Mouse (Mus musculus) macrophage (primary cell): ENCODE results near the gene Nt5c3b. TPM values are rescaled to one million over a fixed set of nuclear protein-coding genes. Genes with fewer than 3 reads are reported as not detected.

Source experiments
- H3K27ac ChIP-seq: fragments of 350-480 bp; formaldehyde crosslinking; 2 replicates; pipeline ENCODE4 v1.9.0; 2021
- H3K36me3 ChIP-seq: fragments of 350-480 bp; formaldehyde crosslinking; 2 replicates; pipeline ENCODE4 v1.9.0; 2021; ENCODE audit errors: inconsistent target
- H3K4me3 ChIP-seq: fragments of 350-480 bp; formaldehyde crosslinking; 2 replicates; pipeline ENCODE4 v1.9.0; 2021; ENCODE audit errors: inconsistent target
- H3K79me2 ChIP-seq: fragments of 350-480 bp; formaldehyde crosslinking; 2 replicates; pipeline ENCODE4 v1.9.0; 2021; ENCODE audit errors: inconsistent target
- WGBS: methylation state at CpG from one replicate; pipeline ENCODE4 v1.1.7; 2026; ENCODE audit warnings: inconsistent platforms; ENCODE audit not compliant: missing documents; 5-methylcytosine and 5-hydroxymethylcytosine counted together
- polyA plus RNA-seq: library from polyadenylated mRNA; stranded (reverse); fragments of 250-400 nt; gene quantifications from 3 replicates; pipeline ENCODE4 v1.2.4, GENCODE M21; 2018; ENCODE audit warnings: inconsistent platforms

The Nt5c3b gene
- polyA plus RNA-seq, 1 experiment from 2014 or later: 13.4 TPM

DNA sequence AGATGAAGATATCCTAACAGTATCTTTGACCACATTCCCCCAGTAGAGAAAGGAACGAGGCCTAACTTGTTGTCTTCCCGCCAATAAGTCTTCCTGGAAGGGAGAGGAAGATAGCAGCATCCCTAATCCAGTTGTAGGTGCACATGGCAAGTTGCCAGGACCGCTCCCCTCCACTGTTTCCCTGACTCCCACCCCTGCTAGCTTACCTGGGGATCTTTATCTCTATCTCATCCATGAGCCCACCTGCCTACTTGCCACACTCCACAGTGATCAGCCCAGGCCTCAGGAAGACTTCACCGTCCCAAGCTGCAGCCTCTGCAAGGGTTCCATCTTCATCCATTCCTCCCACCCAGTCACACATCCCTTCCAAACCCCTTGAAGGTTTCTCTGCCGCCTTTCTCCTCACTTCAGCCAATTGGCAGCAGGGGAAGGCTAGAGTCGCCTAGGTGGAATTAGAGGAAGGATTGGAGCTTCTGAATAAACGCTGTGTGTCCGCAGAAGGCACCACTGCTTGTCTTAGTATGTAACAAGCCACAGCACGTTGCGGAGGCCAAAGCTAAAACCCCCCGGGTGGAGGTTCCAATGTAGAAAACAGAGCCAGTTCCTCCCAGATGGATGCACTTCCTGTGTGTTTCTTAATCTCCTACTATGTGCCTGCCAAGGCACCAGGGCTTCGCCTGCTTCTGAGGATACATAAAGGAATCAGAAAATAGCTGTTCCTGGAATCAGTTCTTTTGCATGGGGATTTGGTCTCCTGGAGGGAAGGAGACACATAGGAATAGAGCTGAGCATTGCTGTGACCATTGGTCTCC, 41.7 kb downstream of the Nt5c3b start:
- Histone ChIP-seq H3K79me2 (no peaks in the 10 kb centered on the region), H3K4me3 (no peak overlapping the region), H3K27ac (no peak overlapping the region), H3K36me3 (no peaks in the 10 kb centered on the region)
- WGBS: 86% methylated on average over 12 of the region's 12 CpGs

DNA sequence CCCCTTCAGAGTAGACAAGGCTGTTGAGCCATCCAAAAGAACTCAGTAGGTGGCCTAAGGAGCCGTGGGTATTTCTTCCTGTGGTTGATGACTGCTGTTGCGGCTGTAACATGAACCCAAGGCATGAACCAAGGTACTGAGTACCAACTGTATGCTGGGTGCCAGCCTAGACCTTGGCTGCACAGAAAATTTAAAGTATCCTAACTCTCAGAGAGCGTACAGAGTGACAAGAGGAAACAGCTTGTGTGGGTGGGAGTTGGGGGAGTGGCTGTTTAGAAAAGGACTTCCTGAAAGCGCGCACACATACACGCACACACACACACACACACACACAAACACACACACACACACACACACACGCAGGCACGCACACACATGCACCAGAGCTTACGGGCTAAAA, 42.3 kb downstream of the Nt5c3b start:
- H3K4me3 ChIP-seq: no peak overlapping the region
- WGBS: 41% methylated on average over 3 of the region's 9 CpGs
- no peaks in the 10 kb centered on the region for H3K36me3 ChIP-seq
- no peaks in the 10 kb centered on the region for H3K79me2 ChIP-seq
- H3K27ac ChIP-seq: no peak overlapping the region

DNA sequence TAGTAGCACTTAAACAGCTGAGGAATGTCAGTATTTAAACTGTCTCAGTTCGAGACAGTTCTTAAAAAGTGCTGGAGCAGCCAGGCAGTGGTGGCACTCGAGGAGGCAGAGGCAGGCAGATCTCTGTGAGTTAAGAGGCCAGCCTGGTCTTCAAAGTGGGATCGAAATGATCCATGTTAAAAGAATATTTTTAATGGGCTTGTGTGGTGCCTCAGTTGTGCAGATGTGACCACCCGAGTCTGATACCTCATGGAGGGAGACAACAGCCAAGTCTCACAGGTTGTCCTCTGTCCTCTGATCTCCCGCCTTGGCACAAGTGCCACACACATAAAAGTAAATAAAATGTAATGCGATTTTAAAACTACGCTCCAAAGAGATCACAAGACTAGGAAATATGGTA, 43.1 kb downstream of the Nt5c3b start:
- Histone ChIP-seq H3K79me2 (no peaks in the 10 kb centered on the region), H3K27ac (no peak overlapping the region), H3K36me3 (no peaks in the 10 kb centered on the region), H3K4me3 (no peak overlapping the region)
- WGBS: 96% methylated on average over 6 of the region's 7 CpGs

DNA sequence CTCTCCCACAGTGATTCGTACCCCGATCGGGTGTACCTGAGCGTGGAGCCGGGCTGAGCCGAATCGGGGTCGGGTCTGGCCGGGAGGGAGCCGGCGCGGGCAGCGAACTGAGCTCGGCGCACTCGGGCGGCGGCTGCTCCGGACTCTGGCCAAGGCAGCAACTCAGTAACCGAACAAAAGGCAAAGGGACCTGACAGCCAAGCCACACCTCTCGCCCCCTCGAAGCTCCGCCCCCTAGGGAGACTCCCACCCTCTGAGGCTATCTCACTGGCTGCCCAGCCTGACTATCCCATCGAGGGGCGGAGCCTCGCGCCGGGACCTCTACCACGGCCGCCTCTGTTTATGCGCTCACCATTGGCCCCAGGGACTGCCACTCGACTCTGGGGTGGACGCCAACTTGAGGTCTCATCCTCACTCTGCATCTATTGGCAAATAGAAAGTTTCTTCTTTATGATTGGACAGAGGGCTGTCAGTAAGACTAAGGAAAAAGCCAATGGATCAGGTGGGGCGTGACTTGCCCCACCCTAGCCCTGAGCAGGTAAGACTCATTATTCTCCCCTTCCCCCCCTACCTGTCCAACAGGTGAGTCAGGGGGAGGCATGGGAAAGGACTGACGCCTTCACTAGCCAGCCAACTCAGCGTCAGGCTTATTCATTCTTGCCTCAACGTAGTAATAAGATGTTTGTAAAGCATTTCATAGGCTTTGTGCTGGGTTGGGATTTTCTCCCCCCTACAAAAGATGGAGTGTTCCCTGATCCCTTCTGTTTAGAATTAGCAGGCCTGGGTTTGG, 43.8 kb downstream of the Nt5c3b start, which contains the start of gene Jup:
TSS of gene Jup (minus strand) at position 164 of the 790 bp plus-strand sequence.
- no peak within 1 kb of the TSS for H3K27ac ChIP-seq
- H3K79me2 ChIP-seq: no peaks in the 10 kb centered on the region
- 8% methylated on average over 36 of the region's 37 CpGs for WGBS

DNA sequence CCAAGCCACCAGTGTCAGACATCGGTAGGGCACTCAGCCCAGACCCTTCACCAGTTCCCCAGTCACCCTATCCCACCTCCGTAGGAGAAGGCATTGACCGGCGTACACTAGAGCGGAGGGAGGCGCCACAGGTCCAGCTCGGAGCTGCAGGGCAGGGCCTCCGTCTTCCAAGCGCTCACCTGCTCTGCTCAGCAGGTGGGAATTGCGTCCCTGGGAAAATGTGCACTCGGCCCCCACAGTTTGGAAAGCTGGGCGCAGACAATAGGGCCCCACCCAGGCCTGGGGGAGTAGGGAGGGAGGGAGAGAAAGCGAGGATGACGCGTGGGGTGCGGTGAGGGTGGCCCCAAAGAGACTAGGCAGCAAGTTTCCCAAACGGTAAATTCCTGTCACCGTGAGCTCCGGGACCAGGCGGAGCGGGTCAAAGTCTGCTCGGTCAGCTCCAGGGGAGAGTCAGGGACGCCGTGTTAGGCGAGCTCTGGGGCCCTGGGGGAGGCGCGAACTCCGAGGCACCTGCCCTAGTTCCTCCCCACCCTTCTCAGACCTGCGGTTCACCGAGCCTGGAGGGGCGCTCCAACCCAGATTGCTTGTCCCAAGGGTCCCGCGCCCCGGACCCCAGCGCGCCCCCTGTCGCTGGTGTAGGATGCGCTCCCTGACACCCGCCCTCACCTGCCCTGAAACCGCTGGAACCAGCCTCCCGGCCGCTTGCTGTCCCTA, 44.6 kb downstream of the Nt5c3b start:
- H3K27ac ChIP-seq: no peak overlapping the region
- 5% methylated on average over 42 of the region's 42 CpGs for WGBS
- H3K4me3 ChIP-seq: peak overlapping the region; percentile 22
- H3K36me3 ChIP-seq: no peaks in the 10 kb centered on the region
- H3K79me2 ChIP-seq: no peaks in the 10 kb centered on the region

More for the DNA sequence above, 43.8 kb downstream of the Nt5c3b start, which contains the start of gene Jup:
- no peaks in the 10 kb centered on the region for H3K36me3 ChIP-seq
- H3K4me3 ChIP-seq: peak within 1 kb of the TSS; percentile 22

DNA sequence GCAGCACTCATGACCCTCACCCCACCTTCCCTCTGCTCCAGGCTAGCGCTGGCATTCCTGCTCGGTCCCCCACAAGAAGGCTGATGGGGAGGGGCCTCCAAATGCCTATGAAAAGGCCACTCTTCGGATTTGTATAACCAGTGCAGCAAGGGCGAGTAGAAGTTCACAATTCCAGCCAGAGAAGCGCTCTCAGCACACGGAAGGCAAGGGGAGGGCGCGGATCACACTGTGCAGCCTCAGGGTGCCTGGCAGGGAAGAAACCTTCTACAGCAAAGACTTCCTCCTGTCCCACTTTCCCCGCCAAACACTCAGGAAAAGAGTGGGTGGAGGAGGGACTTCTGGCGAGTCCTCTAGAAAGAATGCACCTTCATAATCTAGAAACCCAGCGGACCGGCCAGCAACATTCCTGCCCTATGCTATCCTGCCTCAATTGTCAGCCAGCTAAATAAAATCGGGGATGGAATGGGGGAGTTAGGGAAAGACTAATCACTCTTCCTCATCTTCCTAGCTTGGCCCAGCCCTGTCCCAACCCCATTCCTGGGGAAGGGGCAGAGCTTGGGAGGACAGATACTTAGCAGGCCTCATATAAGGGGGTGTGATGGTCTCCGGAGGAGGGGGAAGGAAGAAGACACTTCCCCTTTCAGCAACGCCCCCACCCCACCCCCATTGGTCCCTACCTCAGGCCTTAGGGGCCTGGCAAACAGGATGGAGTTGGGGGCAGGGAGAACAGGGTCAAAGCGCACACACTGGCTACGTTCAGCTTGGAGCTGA, 45.6 kb downstream of the Nt5c3b start:
- Histone ChIP-seq H3K27ac (no peak overlapping the region), H3K36me3 (no peaks in the 10 kb centered on the region), H3K79me2 (no peaks in the 10 kb centered on the region), H3K4me3 (no peak overlapping the region)
- 77% methylated on average over 15 of the region's 17 CpGs for WGBS

DNA sequence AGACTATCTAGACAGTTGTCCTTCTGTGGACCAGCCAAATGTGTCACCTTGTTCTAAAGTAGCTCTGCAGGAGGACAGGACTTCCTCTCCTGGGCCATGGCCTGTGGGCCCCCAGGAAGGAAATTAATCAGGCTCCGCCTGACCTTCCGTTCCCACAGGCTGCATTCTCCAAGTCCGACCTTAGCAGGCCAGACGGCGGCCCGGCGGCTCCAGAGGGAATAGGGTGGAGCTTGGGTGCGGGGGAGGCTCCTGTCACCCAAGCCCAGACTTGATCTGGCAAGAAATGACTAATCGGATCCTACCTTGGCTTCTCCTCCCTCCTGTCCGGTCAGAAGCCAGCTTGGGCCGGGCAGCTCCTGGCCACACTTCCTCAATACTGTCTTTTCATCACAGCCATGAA, 46.4 kb downstream of the Nt5c3b start:
- Histone ChIP-seq H3K36me3 (no peaks in the 10 kb centered on the region), H3K79me2 (no peaks in the 10 kb centered on the region), H3K4me3 (no peak overlapping the region), H3K27ac (no peak overlapping the region)
- 33% methylated on average over 10 of the region's 11 CpGs for WGBS

DNA sequence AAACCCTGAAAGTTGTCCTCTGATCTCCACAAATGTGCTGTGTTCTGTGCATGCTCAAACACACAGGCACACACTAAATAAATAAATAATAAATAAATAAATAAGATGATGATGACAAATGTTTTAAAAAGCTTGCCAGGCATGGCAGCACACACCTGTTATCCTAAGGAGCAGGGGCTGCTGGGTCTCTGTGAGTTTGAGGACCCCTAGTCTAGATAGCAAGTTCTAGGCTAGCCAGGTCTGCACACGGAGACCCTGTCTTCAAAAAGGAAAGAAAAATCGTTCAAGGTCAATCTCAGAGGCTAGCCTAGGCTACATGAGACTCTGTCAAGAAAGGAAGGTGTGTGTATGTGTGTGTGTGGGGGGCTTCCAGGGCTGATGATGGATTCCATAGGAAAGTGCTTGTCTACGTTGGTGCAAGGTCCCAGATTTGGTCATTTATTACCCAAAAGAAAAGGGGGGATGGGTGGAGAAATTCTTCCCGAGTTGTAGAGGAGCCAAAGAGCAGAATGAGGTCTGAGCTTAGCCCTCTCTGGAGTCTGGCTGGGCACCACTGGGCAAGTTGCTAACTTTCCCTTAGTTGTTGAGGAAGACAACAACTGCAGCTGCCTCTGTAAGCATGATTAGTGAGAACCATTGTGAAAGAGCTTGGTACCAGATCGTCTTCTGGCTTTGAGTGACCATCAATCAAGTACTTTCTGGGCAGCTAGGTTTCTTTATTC, 47.1 kb downstream of the Nt5c3b start:
- WGBS: 81% methylated on average over 5 of the region's 5 CpGs
- no peaks in the 10 kb centered on the region for H3K36me3 ChIP-seq
- H3K79me2 ChIP-seq: no peaks in the 10 kb centered on the region
- H3K27ac ChIP-seq: no peak overlapping the region
- H3K4me3 ChIP-seq: no peak overlapping the region

DNA sequence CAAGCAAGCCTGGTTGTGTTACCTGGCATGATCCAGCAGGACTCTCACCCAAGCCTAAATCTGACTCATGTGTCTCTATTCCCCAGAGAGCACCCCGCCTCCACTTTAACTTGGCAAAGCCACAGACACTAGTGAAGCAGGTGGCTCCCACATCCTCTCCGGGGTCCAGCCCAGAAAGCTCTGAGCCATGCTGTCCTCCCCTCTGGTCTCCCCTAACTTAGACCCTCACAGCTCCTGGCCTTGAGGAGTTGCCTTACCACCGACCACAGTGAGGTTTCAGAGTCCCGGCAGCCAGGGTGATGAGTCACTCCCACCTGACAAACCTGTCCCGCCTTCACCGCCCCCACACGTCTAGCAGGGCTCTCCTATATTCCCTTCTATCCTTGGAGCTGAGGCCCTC, 47.9 kb downstream of the Nt5c3b start:
- whole genome bisulfite sequencing: 56% methylated on average over 7 of the region's 7 CpGs
- Histone ChIP-seq H3K36me3 (no peaks in the 10 kb centered on the region), H3K79me2 (no peaks in the 10 kb centered on the region)

DNA sequence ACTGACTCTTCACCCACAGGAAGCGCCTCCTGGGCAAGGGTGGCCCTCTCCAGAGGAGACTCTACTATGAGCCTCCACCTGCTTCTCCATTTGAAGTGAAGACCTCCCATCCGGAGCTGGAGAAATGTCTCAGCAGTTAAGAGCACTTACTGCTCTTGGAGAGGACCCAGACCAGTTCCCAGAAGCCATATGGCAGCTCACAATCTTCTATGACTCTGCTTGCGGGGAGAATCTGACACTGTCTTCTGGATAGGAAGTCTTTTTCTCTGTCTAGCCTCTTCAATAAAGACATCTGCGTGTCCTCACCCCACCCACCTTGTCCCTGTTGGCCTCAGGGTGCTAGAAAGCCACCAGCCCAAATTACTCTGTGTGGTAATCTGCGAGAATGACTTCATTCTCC, 48.6 kb downstream of the Nt5c3b start:
- Histone ChIP-seq H3K27ac (no peak overlapping the region), H3K36me3 (no peaks in the 10 kb centered on the region), H3K4me3 (no peak overlapping the region), H3K79me2 (no peaks in the 10 kb centered on the region)
- 91% methylated on average over 5 of the region's 5 CpGs for WGBS

More for the DNA sequence above, 47.9 kb downstream of the Nt5c3b start:
- Histone ChIP-seq H3K27ac (no peak overlapping the region), H3K4me3 (no peak overlapping the region)

DNA sequence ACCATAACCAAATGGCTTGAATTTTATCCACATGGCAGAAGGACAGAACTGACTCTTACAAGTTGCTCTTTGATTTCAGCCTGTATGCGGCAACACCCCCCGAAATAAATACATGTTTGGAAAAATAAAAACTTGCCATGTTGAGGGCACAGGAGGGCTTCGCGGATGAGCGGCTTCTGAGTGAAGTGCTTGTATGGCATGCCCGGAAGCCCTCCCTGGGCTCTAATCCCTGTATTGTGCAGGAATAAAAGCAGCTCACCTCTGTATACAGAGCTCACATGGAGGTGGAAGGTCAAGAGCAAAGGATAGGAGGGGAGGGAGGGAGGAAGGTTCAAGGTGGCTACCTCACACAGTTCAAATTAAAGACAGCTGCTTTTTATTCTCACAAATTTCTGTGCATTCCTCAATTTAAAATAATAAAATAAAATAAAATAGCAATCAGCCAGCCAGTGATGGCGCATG, 49.7 kb downstream of the Nt5c3b start:
- H3K27ac ChIP-seq: no peak overlapping the region
- 96% methylated on average over 7 of the region's 7 CpGs for WGBS
- no peaks in the 10 kb centered on the region for H3K36me3 ChIP-seq
- no peak overlapping the region for H3K4me3 ChIP-seq
- H3K79me2 ChIP-seq: no peaks in the 10 kb centered on the region

DNA sequence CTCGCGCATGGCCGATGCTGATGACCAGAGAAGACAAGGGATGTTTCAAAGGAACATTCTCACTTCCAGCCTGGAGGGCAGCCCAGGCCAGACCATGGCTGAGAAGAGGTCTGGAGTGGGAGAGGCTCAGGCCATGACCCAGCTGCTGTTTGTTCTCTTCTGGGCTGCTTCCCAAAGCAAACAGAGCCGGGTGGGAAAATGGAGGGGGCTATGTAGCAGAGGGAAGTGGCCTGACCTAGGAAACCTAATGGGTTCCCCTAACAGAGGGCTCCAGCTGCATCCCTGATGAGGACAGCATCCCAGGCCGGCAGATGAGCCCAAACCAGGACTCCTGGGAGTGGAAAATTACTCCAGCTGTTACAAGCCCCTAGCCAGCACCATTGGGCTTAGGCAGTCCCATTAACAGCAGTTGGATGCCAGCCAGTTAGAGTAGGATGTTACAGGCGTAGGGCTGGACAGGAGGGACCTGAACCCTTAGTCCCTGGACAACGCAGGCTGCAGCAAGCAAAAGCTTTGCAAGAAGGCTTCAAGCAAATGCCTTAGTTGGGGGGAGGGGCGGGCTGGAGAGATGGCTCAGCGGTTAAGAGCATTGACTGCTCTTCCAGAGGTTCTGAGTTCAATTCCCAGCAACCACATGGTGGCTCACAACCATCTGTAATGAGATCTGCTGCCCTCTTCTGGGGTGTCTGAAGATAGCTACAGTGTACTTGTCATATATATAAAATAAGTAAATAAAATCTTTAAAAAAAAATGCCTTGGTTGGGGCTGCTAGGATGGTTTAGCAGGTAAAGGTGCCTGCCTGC, 50.3 kb downstream of the Nt5c3b start:
- no peaks in the 10 kb centered on the region for H3K79me2 ChIP-seq
- no peak overlapping the region for H3K27ac ChIP-seq
- H3K4me3 ChIP-seq: no peak overlapping the region
- WGBS: 95% methylated on average over 9 of the region's 9 CpGs
- no peaks in the 10 kb centered on the region for H3K36me3 ChIP-seq

DNA sequence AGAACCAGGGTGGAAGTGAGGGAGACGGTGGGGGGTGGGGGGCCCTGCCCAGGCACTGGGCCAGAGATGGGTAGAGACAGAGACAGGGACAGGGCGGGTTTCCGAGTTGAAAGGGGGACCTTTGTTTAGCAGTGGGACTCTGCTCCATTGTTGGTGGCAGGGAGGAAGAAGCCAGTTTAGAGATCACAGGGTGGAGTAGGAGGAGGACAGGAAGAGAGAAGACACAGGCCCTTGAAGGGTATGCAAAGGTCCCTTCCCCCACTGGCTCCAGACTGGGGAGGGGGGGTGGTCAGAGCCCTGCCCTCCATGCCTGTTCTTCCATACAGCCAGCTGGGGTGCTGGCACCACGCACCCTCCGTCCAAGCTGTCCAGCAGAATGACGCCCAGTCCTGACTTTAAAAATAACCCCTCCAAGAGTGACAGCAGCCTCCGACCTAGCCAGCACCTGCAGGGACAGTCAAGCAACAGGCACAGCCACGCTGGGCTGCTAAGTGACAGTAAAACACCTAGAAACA, 51.6 kb downstream of the Nt5c3b start:
- H3K79me2 ChIP-seq: no peaks in the 10 kb centered on the region

More for the DNA sequence above, 51.6 kb downstream of the Nt5c3b start:
- Histone ChIP-seq H3K36me3 (no peaks in the 10 kb centered on the region), H3K4me3 (no peak overlapping the region), H3K27ac (no peak overlapping the region)
- WGBS: 93% methylated on average over 8 of the region's 8 CpGs
